Mouse (Mus musculus): ENCODE measurements at regions not wholly inside any gene's neighbourhood (a gene's known extent, or its start where the extent isn't known, plus 50 kb on each side); places are given as distances from the start of the nearest gene placed in this dataset.

DNA sequence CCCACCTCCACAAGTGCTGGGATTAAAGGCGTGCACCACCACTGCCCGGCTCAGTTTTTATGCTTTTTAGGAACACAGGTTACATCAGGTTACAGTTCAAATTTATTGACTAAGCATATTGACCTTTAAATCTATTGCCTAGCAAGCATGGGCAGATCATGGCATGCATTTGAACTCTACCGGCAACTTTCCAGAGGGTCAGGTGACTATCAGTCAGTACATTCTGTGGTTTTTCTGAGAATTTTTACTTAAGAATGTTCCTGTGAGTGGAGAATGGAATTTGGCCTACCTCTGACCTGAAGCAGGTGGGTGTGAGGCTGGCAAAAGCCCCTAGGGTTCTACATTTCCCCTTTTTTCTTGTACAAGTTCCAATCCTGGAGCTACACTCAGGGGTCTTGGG is 332.4 kb upstream of the Kynu start:
- TF ChIP-seq CTCF (IDR thresholded peaks at IDR 0.05; ENCODE audit: low read depth, low read length) (no peak), GATA1 (IDR thresholded peaks at IDR 0.05; ENCODE audit: borderline replicate concordance, low read length) (no peak), TAL1 (conservative IDR thresholded peaks at IDR 0.05; ENCODE audit: low read depth, low read length) (no peak)
